Mouse (Mus musculus): ENCODE results near the gene Il11ra1.

- peak; percentile 51; the same call in 1 of the 2 replicates for TF ChIP-seq CTCF (IDR thresholded peaks at IDR 0.05; ENCODE audit: borderline replicate concordance, insufficient read depth, low read depth, low read length)
- no peak for TF ChIP-seq POLR2A (IDR thresholded peaks at IDR 0.05; ENCODE audit: borderline replicate concordance, insufficient read depth, low read length)
These were observed 15.8 kb downstream of the Il11ra1 start for GRCm38 (mm10) chr4:41715596-41715995.
